Mouse (Mus musculus) brain, embryonic 14.5 days (tissue): ENCODE results near the gene Tfpi2.

Source experiments
- CTCF ChIP-seq: fragments of 200-500 bp; IDR thresholded peaks from 2 replicates; pipeline ENCODE4 v1.5.1; 2012; ENCODE audit warnings: inconsistent platforms, mild to moderate bottlenecking, moderate library complexity, borderline replicate concordance; ENCODE audit not compliant: insufficient read depth, insufficient read length; ENCODE audit errors: extremely low read depth
- POLR2A ChIP-seq: fragments of 200-500 bp; IDR thresholded peaks from 2 replicates; pipeline ENCODE4 v1.6.1; 2012; ENCODE audit warnings: mild to moderate bottlenecking, inconsistent platforms, borderline replicate concordance; ENCODE audit not compliant: poor library complexity, insufficient read depth, insufficient read length, severe bottlenecking; ENCODE audit errors: extremely low read depth

DNA sequence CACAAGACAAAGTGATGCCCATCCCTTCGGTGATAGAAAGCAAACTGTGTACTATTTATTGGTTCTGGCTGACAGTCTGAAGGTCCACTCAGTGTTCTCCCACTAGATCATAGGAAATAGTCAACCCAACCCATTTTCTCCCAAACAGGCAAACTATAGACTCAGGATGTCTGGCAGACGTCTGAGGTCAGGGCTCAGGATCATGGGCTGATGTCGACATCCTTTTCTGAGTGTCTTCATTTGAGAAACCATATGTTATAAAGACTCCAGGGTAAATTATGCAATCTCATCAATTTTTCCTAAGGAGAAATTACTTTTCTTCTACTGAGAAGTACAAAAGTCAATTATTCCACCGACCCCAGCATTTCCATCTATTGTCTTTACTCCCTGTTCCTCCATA, 9.4 kb upstream of the Tfpi2 start:
- TF ChIP-seq POLR2A (no peak), CTCF (no peak)
